Mouse (Mus musculus) gastrocnemius, adult 2 months (tissue): ENCODE measurements around the gene Rhbdl1. TPM values are rescaled to one million over a fixed set of nuclear protein-coding genes. Genes with fewer than 3 reads are reported as not detected.

Experiments used
- DNase-seq: peaks from one replicate; pipeline ENCODE4 v3.0.0; 2022
- H3K27ac ChIP-seq: fragments of 200-600 bp; 2 replicates; pipeline ENCODE4 v1.8.1; 2022; ENCODE audit warnings: mild to moderate bottlenecking
- H3K4me3 ChIP-seq: fragments of 200-600 bp; 2 replicates; pipeline ENCODE4 v1.8.1; 2022; ENCODE audit warnings: mild to moderate bottlenecking, moderate library complexity
- CTCF ChIP-seq: fragments of 200-600 bp; IDR thresholded peaks from 2 replicates; pipeline ENCODE4 v1.8.1; 2022; ENCODE audit warnings: antibody characterized with exemption, mild to moderate bottlenecking, moderate library complexity
- intact Hi-C: fragments of 180-260 bp; cut with DNase I; formaldehyde crosslinking; loops from one replicate; pipeline ENCODE4 v1.15.1; 2025
- total RNA-seq, 2 experiments: library from RNA; stranded (reverse); gene quantifications; 2 replicates each; pipeline ENCODE4 v1.2.3; 2021

The Rhbdl1 gene
- total RNA-seq, 2 experiments from 2014 or later = 17.2 to 20.2 TPM

DNA sequence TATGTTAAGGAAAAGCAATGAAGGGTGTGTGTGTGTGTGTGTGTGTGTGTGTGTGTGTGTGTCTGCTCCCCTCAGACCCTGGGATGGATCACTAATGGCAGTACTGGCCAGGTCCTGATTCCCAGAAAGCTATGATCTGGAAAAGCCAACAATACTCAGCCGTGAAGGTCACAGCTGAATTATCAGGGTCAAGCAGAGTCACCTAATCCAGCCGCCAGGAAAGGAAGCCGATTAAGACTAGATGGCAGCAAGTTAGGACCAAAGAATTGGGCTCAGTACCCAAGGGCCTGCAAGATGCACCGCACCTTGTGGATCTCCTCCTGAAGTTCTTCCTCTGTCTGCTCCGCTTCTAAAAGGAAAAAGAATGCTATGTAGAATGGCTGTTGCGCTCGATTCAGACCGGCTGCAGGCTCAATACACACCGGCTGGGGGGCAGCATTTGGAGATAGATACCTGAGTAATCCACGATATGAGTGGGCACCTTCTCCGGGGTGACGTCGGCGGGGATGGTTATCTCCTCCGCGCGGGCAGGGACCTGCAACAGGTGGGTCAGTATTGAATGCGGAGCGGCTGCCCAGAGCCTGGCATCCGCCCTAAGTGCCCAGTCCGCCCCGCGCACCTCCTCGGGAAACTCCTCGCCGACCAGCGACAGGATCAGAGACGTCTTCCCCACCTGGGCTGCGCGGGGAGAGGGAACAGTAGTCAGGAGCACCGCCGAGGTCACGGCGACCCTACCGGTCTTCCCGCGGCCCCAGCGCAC is 6.7 kb upstream of the Rhbdl1 start:
- intact Hi-C loops = loop anchor here (2.0 kb wide), 1 partner anchor 17 kb away; the partner anchor contains the start of gene Wdr90
- no peak for DNase-seq
- Histone ChIP-seq H3K4me3 (peak overlapping the region; percentile 98), H3K27ac (peak overlapping the region; percentile 97)
- TF ChIP-seq CTCF = no peak

DNA sequence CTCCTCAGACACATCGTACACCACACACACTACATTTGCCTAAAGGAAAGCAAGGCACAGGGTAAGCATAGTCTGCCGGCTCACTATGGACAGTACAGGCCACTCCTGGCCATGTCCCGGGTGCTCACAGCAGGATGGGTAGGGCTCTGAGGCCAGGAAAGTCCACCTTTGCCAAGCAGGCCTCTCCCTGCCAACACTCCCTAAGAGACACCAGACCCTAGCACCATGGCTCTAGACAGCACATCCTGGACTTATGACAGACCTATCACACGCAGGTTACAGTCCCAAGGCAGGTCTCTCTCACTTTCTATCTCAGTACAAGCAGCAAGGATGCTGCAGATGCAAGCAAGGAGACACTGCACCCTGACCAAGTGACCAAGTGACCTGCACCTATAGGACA is 6.0 kb upstream of the Rhbdl1 start:
- Histone ChIP-seq H3K4me3 (peak overlapping the region; percentile 98), H3K27ac (peak overlapping the region; percentile 97)
- intact Hi-C loops = no loop called here
- DNase-seq = peak; percentile 38
- no peak for TF ChIP-seq CTCF

DNA sequence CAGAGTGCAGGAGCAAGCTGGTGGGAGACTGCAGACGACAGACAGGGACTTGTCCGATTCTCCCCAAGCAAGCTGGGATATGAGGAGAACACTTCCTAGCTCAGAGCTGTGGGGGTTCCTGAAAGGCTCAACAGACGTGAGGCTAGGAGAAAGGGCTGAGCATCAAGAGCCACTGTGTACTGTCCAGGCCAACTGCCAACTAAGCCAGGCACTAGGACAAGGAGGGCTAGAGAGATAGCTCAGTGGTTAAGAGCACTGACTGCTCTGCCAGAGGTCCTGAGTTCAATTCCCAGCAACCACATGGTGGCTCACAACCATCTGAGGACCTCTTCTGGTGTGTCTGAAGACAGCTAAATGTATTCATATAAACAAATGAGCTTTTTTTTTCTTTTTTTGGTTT is 5.4 kb upstream of the Rhbdl1 start:
- Histone ChIP-seq H3K4me3 (no peak overlapping the region), H3K27ac (no peak overlapping the region)
- intact Hi-C loops = no loop called here
- TF ChIP-seq CTCF = no peak
- DNase-seq = no peak

DNA sequence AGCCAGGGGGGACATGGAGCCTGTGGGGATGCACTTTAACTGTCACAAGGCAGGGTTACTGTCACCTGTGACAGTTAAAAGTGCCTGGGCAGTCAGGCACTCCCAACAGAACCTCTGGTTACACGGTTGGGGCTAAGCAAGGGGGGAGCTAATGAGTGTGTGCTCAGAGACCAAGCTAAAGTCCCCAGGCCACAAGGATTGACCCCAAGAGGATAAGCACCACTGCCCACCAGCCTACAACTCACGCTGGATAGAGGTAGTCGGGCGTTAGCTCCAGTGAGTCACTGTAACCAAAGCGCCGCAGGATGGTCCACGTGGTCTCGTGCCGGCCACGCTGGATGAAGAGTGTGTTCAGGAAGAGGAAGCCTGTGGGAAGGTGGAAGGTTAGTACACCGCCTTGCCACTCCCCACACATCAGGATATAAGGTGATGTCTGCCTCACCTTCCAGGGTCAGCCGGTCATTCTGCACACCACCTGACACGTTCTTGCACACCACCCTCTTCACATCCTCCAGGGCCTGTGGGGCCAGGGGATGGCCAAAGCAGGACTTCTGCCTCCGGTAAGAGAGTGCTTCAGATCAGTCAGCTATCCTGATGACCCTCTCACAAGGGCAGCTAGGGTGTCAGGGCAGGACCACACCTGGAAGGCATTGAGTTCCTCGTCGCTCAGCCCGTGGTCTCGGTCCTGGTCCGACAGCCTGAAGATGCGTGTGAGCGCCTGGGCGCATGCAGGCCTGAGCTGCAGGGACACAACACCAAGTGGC is 4.2 kb upstream of the Rhbdl1 start, which contains the start of gene Gm20683:
Gm20683 (minus strand) TSS at position 647 of the 764 bp plus-strand sequence.
- no peak for TF ChIP-seq CTCF
- intact Hi-C loops = no loop called here
- peak within 1 kb of the TSS; percentile 99; the same call in 1 of the 2 replicates for H3K27ac ChIP-seq
- no peak for DNase-seq
- no peak within 1 kb of the TSS for H3K4me3 ChIP-seq

DNA sequence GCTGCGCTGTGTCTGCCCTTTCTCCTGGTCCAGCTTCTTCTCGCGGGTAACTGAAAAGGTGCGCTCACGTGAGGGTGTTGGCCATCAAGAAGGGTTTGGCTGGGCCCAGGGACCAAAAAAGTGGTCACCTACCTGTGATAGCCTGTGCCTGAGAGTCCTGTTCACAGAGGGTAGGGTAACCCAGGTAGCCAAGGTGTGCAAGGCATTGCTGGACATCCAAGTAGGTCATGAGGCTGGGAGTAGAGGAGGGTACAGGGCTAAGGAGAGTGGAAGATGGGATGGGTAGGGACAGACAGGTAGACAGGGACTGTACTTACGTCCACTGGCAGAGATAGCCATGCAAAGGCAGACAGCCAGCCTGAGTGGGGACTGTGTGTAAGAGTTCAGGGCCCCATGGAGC is 3.4 kb upstream of the Rhbdl1 start:
- no peak for TF ChIP-seq CTCF
- DNase-seq = no peak
- intact Hi-C loops = no loop called here
- H3K27ac ChIP-seq = peak overlapping the region; percentile 99
- no peak overlapping the region for H3K4me3 ChIP-seq

DNA sequence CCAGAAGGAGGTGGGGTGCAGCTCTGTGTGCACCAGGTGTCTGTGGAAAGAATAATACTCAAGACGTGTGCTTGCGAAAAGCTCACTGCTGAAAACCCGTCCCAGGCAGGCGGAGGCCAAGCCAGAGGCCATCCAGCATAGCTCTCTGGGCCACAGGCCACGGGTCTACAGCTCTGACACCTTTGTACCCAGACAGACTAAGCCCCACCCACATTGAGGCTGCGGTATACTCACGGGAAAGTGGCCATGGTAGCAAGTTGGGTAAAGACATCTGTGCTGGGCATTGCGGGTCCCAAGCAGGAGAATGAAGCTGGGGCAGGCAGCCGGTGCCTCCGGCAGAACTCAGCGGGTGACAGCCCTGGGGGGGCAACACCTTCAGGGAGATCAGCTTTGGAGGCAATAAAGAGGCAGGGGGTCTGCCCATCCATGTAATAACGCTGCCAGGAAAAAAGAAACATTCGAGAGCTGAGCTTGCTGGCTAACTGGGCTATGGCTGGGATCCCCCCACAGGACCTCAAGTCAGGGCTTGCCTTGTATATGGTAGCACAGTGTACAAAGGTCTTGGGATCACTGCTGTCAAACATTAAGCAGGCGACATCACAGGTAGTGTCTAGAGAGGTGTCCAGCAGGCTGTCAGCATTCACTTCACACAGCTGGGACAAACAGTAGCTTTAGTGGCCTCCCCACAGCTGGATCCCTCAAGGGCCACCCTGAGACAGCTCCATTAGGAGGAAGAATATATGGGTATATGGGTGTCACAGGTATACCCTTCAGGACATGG is 2.5 kb upstream of the Rhbdl1 start:
- H3K4me3 ChIP-seq = peak overlapping the region; percentile 28
- intact Hi-C loops = no loop called here
- TF ChIP-seq CTCF = no peak
- peak overlapping the region; percentile 99 for H3K27ac ChIP-seq
- DNase-seq = no peak

DNA sequence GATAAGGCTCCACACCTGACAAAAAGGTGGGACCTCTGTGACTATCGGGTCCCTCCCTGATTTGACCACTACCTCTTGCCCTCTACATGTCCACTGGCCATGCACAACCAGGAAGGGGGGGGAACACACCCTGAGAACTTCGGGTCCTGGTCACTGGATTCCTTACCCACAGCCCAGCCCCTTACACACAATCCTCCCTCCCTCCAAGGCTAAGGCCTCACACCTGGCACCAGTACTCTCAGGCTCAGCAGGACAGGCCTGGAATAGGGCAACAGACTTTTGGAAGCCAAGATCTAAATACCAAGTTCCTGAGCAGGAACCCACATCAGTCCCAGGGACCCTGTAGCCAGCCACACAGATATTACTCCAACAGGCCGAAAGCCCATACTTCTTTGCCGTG is 1.8 kb upstream of the Rhbdl1 start:
- intact Hi-C loops = no loop called here
- Histone ChIP-seq H3K27ac (peak overlapping the region; percentile 99), H3K4me3 (peak overlapping the region; percentile 28)
- DNase-seq = peak; percentile 65
- TF ChIP-seq CTCF = no peak

DNA sequence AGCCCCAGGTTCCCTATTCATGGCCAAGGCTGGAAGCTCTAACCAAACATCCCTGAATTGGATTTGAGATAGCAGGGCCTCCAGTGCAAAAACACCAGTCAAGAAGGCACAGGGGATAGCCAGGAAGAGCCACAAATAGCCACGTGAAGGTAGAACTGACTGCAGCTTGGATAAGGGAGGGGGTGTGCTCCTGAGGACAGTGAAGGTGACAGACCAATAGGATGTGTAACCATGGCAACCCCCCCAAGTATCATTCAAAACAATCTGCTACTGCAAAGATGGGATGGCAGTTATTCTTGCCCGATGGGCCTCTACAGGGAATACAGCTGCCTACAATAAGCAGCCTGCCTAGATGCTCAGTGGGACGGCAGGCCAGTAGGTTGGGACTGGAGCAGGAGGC is 438 bp upstream of the Rhbdl1 start:
- intact Hi-C loops = no loop called here
- no peak for TF ChIP-seq CTCF
- DNase-seq = peak; percentile 40
- H3K4me3 ChIP-seq = peak overlapping the region; percentile 95
- H3K27ac ChIP-seq = peak overlapping the region; percentile 99

DNA sequence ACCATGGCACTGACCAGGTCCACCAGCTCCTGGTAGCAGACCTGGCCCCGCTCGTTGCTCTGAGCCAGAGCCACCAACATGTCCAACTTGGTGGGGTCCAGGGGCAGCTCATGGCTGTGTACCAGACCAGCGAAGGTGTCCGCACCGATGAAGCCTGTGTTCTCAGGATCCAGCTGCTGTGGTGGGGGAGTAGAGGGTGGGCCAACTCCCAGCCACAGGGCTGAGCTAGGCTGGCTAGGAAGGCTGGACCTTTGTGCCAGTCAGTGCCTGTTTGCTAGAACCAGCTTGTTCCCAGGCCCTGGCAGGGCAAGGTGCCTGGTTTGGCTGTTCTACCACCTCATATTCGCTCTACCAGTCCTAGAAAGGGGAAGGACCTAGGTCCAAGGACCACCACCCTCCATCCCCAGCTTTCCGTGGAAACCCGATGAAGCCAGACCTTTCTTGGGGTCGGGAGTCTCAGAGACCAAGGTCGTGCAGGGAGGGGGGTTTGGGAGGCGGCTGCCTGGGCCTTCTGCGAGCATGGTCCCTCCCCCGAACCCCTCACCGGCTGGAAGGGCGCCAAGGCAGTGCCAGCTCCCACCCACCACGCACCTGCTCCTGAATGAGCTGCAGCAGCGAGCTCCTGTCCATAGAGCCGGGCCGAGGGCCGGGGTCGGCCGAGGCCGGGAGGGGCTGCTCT is 559 bp downstream of the Rhbdl1 start:
- H3K27ac ChIP-seq = peak overlapping the region; percentile 99
- intact Hi-C loops = no loop called here
- TF ChIP-seq CTCF = no peak
- peak overlapping the region; percentile 95 for H3K4me3 ChIP-seq
- peak; percentile 66 for DNase-seq

DNA sequence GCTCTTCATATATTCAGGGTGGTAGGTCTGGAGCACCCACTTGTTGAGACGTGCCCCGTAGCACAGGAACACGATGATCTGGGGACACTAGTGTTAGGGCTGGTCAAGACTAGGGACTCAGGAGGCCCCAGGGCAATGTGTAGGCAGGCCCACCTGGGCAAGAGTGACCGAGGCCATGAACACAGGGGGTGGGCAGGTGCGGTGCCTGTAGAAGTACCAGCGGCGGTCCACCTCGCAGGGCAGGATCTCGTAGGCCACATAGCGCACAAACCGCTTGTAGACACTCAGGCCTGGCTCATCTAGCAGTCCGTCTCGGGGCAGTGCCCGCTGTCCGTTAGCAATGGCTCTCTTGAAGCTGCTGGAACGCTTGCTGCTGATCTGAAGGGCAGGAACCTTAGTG is 1.3 kb downstream of the Rhbdl1 start:
- H3K4me3 ChIP-seq = peak overlapping the region; percentile 95
- H3K27ac ChIP-seq = peak overlapping the region; percentile 99
- intact Hi-C loops = no loop called here
- TF ChIP-seq CTCF = no peak
- DNase-seq = no peak

DNA sequence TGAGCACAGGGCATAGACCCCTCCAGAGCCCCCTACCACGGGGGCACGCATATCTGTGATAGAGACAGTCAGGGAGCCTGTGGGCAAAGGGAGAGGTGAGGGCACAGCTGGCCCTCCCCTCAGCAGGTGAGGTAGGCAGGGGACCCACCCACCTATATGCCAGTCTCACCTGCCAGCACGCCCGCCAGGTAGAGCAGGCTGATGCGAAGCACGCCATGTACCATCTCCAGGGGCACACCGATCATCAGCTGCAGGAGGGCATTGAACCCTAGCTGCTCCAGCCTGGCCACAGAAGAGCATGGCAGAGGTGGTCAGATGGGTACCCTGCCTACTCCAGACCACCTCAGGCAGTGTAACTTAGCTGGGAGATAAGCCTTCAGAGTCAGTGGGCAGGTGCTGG is 1.8 kb downstream of the Rhbdl1 start:
- Histone ChIP-seq H3K27ac (peak overlapping the region; percentile 99), H3K4me3 (peak overlapping the region; percentile 95)
- TF ChIP-seq CTCF = no peak
- intact Hi-C loops = no loop called here
- no peak for DNase-seq

DNA sequence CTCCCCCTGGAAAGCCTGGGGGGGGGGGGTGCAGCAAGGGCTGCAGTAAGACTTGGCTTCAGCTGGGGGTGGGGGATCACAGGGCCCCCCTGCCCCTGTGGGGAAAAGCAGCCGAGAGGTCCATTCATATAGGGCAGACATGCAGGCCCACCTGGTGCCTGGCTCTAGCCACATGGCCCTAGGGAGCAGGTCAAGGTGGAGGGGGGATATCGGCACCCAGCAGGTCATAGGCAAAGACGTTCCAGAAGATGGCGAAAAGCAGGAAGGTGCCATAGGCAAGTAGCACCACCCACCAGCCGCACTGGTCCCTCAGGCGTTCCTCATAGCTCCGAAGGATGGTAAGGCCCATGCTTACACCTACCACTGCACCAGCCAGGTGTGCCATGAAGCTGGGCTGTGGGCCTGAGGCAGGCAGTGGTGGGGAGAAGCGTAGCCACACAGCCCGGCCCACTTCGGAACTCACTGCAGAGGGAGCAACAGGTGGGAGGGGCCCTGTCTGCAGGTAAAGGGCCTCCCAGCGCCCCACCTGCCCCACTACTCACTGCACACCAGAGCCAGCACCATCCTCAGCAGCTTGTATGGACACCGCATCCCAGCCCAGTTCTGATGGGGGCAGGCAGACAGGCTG is 2.4 kb downstream of the Rhbdl1 start:
- DNase-seq = no peak
- TF ChIP-seq CTCF = no peak
- peak overlapping the region; percentile 95 for H3K4me3 ChIP-seq
- intact Hi-C loops = loop anchor here (5.0 kb wide), 1 partner anchor 33 kb away; the partner anchor contains the start of gene Mcrip2
- peak overlapping the region; percentile 99 for H3K27ac ChIP-seq
